Mouse (Mus musculus) kidney, embryonic 14.5 days (tissue): ENCODE measurements around the gene Caskin1. TPM values are rescaled to one million over a fixed set of nuclear protein-coding genes. Genes with fewer than 3 reads are reported as not detected.
A peak's percentile ranks its signal among the peaks of the same experiment; 100 is the strongest.

Experiments
- ATAC-seq: fragments of 200-750 bp; cut with Nextera tagmentation; 2 replicates; pipeline ENCODE4 v1.8.0; 2017; ENCODE audit warnings: moderate number of reproducible peaks, mild to moderate bottlenecking, moderate TSS enrichment, moderate library complexity; ENCODE audit not compliant: low FRiP score, low TSS enrichment
- H3K27ac ChIP-seq: fragments of 300-500 bp; sonication (generic); 2 replicates; pipeline ENCODE4 v1.5.1; 2014; ENCODE audit warnings: low read depth, mild to moderate bottlenecking, low read length, moderate library complexity, mixed read lengths
- H3K27me3 ChIP-seq: fragments of 300-500 bp; sonication (generic); 2 replicates; pipeline ENCODE4 v1.6.1; 2014; ENCODE audit warnings: mild to moderate bottlenecking, low read length; ENCODE audit not compliant: control insufficient read depth, insufficient read depth
- H3K36me3 ChIP-seq: fragments of 300-500 bp; sonication (generic); 2 replicates; pipeline ENCODE4 v1.6.1; 2014; ENCODE audit warnings: low read length, mixed read lengths; ENCODE audit not compliant: control insufficient read depth, insufficient read depth
- H3K4me1 ChIP-seq: fragments of 300-500 bp; sonication (generic); 2 replicates; pipeline ENCODE4 v1.6.1; 2014; ENCODE audit warnings: low read length, mixed read lengths; ENCODE audit not compliant: control insufficient read depth, insufficient read depth
- H3K4me2 ChIP-seq: fragments of 300-500 bp; sonication (generic); replicated peaks from 2 replicates; pipeline ENCODE4 v1.6.1; 2014; ENCODE audit warnings: low read depth, mild to moderate bottlenecking, low read length
- H3K4me3 ChIP-seq: fragments of 300-500 bp; sonication (generic); 2 replicates; pipeline ENCODE4 v1.5.1; 2014; ENCODE audit warnings: mild to moderate bottlenecking, low read length
- H3K9ac ChIP-seq: fragments of 300-500 bp; sonication (generic); 2 replicates; pipeline ENCODE4 v1.6.1; 2014; ENCODE audit warnings: low read depth, mild to moderate bottlenecking, low read length, moderate library complexity
- H3K9me3 ChIP-seq: fragments of 300-500 bp; sonication (generic); 2 replicates; pipeline ENCODE4 v1.6.1; 2016; ENCODE audit warnings: low read length; ENCODE audit not compliant: control insufficient read depth
- WGBS: fragments of 180-500 bp; shearing (Covaris S2); extraction: QIAGEN DNeasy Blood & Tissue Kit; methylation state at CpG from one replicate; pipeline ENCODE4 v1.1.7; 2014; 5-methylcytosine and 5-hydroxymethylcytosine counted together
- polyA plus RNA-seq: library from polyadenylated mRNA; unstranded; fragments of >200 nt; fragmentation: Nextera tagmentation; extraction: Ambion mirVana; gene quantifications from 2 replicates; pipeline ENCODE4 v1.2.1, GENCODE M21; 2014

Gene Caskin1
- polyA plus RNA-seq, 1 experiment from 2014 or later, result 1.8 TPM

DNA sequence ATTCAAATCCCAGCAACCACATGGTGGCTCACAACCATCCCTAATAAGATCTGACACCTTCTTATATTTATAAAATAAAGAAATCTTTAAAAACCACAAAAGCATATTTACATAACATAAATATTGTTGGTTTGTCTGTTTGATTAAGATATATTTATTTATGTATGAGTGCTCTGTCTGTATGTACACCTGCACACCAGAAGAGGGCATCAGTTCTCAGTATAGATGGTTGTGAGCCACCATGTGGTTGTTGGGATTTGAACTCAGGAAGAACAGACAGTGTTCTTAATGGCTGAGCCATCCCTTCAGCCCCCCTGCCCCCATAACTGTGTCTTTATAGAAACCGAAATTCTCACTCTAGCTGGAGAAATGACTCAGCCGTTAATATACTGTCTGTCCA, 56.8 kb downstream of the Caskin1 start:
- Histone ChIP-seq H3K9me3 (no peaks in the 10 kb centered on the region), H3K36me3 (no peaks in the 10 kb centered on the region), H3K27ac (no peak overlapping the region), H3K4me2 (no peak overlapping the region), H3K4me3 (no peak overlapping the region), H3K9ac (no peak overlapping the region), H3K27me3 (no peaks in the 10 kb centered on the region; the same call in 1 of the 2 replicates), H3K4me1 (no peaks in the 10 kb centered on the region)
- WGBS, result 93% methylated on average over 2 of the region's 2 CpGs
- no peak for ATAC-seq

DNA sequence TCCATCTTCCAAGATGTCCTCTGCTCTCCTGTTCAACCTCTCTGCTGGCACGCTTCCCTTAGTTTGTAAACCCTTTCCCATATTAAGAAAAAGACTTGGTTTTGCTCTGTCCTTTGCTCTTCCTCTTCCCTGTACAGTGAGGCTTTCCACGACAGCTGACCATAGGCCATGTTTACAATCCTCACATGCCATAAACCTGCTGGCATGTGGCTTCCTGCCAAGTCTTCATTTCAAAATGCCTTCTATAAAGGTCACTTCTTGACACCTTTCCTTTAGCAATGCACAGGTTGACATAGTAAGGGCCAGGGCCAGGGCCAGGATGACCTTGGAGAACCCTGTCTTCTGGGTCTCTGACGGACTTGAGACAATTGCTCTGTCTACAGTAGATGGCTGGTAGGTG, 57.8 kb downstream of the Caskin1 start:
- no peak overlapping the region for H3K4me3 ChIP-seq
- 69% methylated on average over 3 of the region's 3 CpGs for WGBS
- no peaks in the 10 kb centered on the region for H3K36me3 ChIP-seq

DNA sequence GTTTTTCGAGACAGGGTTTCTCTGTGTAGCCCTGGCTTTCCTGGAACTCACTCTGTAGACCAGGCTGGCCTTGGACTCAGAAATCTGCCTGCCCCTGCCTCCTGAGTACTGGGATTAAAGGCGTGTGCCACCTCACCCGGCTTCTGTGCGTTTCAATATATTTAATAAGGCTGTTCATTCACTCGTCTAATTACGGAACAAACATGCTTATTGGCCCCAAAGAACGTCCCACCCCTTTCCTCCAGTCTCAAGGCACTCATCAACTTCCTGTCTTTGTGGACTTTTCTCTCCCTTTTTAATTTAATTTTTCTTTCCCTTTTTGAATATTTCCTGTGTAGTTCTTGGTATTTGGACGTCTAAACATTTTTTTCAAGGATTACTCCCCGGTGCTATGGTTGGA, 60.0 kb downstream of the Caskin1 start:
- ATAC-seq, result no peak
- H3K4me1 ChIP-seq, result peaks cover 13% of the 10 kb centered on the region
- H3K4me3 ChIP-seq, result peak overlapping the region; percentile 86
- H3K27ac ChIP-seq, result no peak overlapping the region
- peak overlapping the region; percentile 57; the same call in 1 of the 2 replicates for H3K9ac ChIP-seq
- H3K9me3 ChIP-seq, result no peaks in the 10 kb centered on the region
- peak overlapping the region; percentile 70 for H3K4me2 ChIP-seq
- 40% methylated on average over 9 of the region's 9 CpGs for WGBS
- H3K27me3 ChIP-seq, result no peaks in the 10 kb centered on the region; the same call in 1 of the 2 replicates
- no peaks in the 10 kb centered on the region for H3K36me3 ChIP-seq

More for the DNA sequence above, 57.8 kb downstream of the Caskin1 start:
- H3K9ac ChIP-seq, result no peak overlapping the region
- no peaks in the 10 kb centered on the region; the same call in 1 of the 2 replicates for H3K27me3 ChIP-seq
- H3K9me3 ChIP-seq, result no peaks in the 10 kb centered on the region
- H3K27ac ChIP-seq, result no peak overlapping the region
- H3K4me1 ChIP-seq, result peaks cover 5% of the 10 kb centered on the region; the same call in 1 of the 2 replicates
- H3K4me2 ChIP-seq, result no peak overlapping the region
- ATAC-seq, result no peak

DNA sequence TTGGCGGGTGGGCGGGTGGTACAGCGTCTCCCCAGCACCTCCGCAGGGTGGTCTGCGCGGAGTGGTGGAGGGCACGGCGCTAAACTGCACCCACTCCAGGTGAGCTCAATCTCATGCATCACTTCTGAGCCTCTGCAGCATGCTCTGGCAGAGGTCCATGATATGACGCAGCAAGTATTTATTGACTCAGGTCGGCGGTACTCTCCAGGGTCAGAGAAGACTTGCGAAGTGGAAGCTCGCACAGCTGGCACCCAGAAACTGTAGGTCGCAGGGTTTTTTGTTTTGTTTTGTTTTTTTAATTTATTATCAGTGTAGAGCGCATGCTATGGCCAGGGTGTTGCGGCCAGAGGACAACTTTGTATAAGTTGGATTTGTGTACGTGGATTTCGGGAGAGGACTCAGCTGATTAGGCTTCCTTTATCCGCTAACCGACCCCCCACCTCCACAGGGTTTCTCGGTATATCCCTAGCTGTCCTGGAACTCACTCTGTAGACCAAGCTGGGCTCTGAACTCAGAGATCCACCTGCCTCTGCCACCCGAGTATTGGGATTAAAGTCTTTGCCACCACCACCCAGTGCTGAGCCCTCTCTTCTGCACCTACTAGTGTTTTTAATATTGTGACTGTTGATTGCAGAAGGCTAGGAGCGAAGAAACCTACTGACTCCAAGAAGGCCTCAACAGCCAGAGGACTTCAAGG, 60.7 kb downstream of the Caskin1 start:
- peak; percentile 47 for ATAC-seq
- WGBS, result 2% methylated on average over 23 of the region's 23 CpGs
- Histone ChIP-seq H3K27me3 (no peaks in the 10 kb centered on the region; the same call in 1 of the 2 replicates), H3K4me1 (peaks cover 13% of the 10 kb centered on the region), H3K4me3 (peak overlapping the region; percentile 86), H3K27ac (0 out of 2 replicates have a peak overlapping the region, but pooled peaks have one; percentile 17), H3K9me3 (no peaks in the 10 kb centered on the region), H3K4me2 (peak overlapping the region; percentile 70), H3K9ac (peak overlapping the region; percentile 57), H3K36me3 (no peaks in the 10 kb centered on the region)

DNA sequence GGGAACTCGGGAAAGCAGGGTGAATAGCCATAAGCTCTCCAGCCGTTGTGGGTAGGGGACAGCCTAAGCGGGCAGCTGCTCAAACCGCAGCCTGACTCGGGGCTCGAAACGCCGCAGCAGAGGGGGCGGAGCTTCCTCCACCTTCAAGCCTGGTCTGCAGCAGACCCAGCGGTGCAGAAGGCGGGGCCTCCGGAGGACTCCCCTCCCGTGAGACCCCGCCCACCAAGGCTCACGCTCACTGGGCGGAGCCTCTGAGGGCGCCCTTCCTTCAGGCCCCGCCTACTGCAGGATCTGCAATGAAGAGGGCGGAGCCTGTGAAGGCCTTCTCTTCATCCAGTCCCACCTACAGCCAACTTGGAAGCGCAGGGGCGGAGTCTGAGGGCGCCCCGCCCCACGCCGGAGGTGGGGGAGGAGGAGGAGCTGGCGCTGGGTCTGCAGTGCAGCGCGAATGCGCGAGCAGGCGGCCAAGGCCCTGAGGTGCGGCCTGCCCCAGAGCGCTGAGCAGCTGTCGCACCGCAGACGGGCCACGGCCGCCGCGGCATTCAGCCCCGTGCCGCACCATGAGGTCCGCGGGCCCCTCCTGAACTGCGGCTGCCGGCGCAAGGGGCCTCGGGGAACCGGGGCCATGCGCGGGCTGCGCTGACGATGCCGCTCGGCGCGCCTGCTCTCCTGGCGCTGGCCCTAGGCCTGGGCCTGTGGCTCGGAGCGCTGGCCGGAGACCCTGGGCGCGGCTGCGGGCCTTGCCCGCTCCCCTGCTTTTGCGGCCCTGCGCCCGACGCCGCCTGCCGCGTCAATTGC, 61.4 kb downstream of the Caskin1 start, which contains the start of gene Pkd1:
Pkd1 (plus strand) TSS at position 217 of the 798 bp plus-strand sequence.
- peak within 1 kb of the TSS; percentile 90 for H3K4me2 ChIP-seq
- no peaks in the 10 kb centered on the region for H3K36me3 ChIP-seq
- ATAC-seq, result peak; percentile 96
- peak within 1 kb of the TSS; percentile 86 for H3K4me3 ChIP-seq
- WGBS, result under 1% methylated on average over 69 of the region's 72 CpGs
- peak within 1 kb of the TSS; percentile 95 for H3K27ac ChIP-seq
- H3K9me3 ChIP-seq, result no peaks in the 10 kb centered on the region
- H3K4me1 ChIP-seq, result peaks cover 13% of the 10 kb centered on the region
- H3K27me3 ChIP-seq, result no peaks in the 10 kb centered on the region; the same call in 1 of the 2 replicates
- peak within 1 kb of the TSS; percentile 93 for H3K9ac ChIP-seq

DNA sequence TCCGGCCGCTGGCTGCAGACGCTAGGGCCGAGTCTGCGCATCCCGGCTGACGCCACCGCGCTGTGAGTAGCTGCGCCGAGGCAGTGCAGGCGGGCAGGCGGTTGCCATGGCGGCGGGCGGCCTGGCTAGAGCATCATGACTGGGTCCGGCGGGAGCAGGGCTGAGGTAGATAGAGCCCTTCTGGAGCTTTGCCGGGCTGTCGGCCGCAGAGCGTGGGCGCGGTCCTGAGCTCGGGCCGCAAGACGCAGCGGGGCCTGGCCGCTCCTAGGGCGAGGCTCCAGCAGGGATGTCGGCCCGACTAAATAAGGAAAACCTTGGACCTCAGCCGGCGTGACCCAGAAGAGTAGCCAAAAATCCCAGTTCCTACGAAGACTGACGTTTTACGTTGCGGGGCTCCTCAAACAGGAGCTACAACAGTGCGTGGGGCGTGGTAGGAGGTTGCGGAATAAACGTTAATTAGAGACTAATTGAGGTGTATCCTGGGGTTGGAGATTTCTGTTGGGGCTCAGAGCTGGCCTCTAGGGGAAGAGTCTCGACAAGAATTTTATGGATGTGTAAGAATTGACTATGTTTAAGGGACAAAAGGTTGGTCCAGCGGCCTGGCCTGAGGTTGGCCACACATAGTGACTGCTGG, 62.1 kb downstream of the Caskin1 start:
- H3K27me3 ChIP-seq, result no peaks in the 10 kb centered on the region; the same call in 1 of the 2 replicates
- peak overlapping the region; percentile 90 for H3K4me2 ChIP-seq
- peak overlapping the region; percentile 86 for H3K4me3 ChIP-seq
- H3K9me3 ChIP-seq, result no peaks in the 10 kb centered on the region
- WGBS, result under 1% methylated on average over 44 of the region's 44 CpGs
- no peaks in the 10 kb centered on the region for H3K36me3 ChIP-seq
- peak overlapping the region; percentile 95 for H3K27ac ChIP-seq
- peak; percentile 75 for ATAC-seq
- H3K9ac ChIP-seq, result peak overlapping the region; percentile 93
- H3K4me1 ChIP-seq, result peaks cover 13% of the 10 kb centered on the region

DNA sequence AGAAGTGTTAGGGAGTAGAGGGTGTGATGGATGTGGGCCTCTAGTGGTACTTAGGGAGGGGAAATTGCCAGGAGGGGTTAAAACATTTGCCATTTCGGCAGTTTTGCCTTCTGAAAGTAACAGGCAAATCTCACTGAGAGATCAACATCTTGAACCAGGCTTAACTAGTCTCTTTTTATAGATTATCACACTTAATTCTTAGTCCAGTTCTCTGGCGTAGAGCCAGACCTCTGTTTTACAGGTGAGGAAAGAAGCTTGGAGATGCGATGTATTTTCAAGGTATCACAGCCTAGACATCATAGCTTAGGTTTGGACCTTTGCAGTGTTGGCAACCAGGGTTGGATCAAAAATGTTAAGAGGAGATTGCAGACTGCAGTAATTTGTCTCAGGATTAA, 62.6 kb downstream of the Caskin1 start:
- 40% methylated on average over 3 of the region's 3 CpGs for WGBS
- Histone ChIP-seq H3K36me3 (no peaks in the 10 kb centered on the region), H3K4me2 (peak overlapping the region; percentile 90), H3K27me3 (no peaks in the 10 kb centered on the region; the same call in 1 of the 2 replicates), H3K4me3 (peak overlapping the region; percentile 86), H3K9ac (peak overlapping the region; percentile 93; the same call in 1 of the 2 replicates), H3K4me1 (peaks cover 13% of the 10 kb centered on the region), H3K9me3 (no peaks in the 10 kb centered on the region), H3K27ac (peak overlapping the region; percentile 95; the same call in 1 of the 2 replicates)
- no peak for ATAC-seq

DNA sequence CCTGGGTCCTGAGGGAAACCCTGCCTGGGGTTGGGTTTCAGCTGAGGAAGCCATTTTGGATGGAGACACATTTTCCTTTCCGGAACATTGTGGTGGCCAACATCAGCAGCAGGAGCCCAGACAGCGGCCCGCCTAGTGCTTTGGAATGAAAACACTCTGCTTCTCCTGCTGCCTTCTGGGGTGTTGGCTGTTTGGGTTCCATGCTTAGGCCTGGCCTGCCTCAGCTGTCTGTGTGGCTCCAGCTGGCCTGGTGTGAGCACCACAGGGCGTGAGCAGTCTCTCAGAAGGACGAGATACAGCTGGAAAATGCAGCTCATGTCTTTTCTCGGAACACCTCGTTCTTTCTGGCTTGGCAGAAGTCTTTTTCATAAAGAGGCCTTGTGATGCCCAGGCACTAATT, 68.7 kb downstream of the Caskin1 start:
- Histone ChIP-seq H3K4me2 (no peak overlapping the region), H3K4me1 (peaks cover 2% of the 10 kb centered on the region; the same call in 1 of the 2 replicates), H3K27me3 (no peaks in the 10 kb centered on the region), H3K36me3 (no peaks in the 10 kb centered on the region), H3K4me3 (no peak overlapping the region), H3K9ac (no peak overlapping the region), H3K27ac (no peak overlapping the region), H3K9me3 (no peaks in the 10 kb centered on the region)
- WGBS, result 80% methylated on average over 7 of the region's 7 CpGs
- ATAC-seq, result no peak
